Mouse (Mus musculus) lung, adult 10 weeks (tissue): ENCODE data around the gene Rft1. TPM values are rescaled to one million over a fixed set of nuclear protein-coding genes. Genes with fewer than 3 reads are reported as not detected.

Experiments
- polyA plus RNA-seq: library from polyadenylated mRNA; stranded (reverse); fragments of 350-450 nt; fragmentation: Illumina TruSeq; extraction: RNeasy Lipid Tissue Mini Kit (QIAGEN cat#74804); gene quantifications from one replicate; pipeline ENCODE4 v1.2.3, GENCODE M21; 2014; ENCODE audit warnings: low read depth, low replicate concordance; ENCODE audit not compliant: insufficient read depth

Gene Rft1
- 8.4 TPM for polyA plus RNA-seq

GRCm38 (mm10) chr14:30653943-30654659 is at the start of gene Rft1:
TSS of gene Rft1 (plus strand) at chr14:30654360.

GRCm38 (mm10) chr14:30625856-30626726 is 28.1 kb upstream of the Rft1 start, which contains the start of gene Prkcd:
TSS of gene Prkcd (minus strand) at chr14:30626210.

DNA sequence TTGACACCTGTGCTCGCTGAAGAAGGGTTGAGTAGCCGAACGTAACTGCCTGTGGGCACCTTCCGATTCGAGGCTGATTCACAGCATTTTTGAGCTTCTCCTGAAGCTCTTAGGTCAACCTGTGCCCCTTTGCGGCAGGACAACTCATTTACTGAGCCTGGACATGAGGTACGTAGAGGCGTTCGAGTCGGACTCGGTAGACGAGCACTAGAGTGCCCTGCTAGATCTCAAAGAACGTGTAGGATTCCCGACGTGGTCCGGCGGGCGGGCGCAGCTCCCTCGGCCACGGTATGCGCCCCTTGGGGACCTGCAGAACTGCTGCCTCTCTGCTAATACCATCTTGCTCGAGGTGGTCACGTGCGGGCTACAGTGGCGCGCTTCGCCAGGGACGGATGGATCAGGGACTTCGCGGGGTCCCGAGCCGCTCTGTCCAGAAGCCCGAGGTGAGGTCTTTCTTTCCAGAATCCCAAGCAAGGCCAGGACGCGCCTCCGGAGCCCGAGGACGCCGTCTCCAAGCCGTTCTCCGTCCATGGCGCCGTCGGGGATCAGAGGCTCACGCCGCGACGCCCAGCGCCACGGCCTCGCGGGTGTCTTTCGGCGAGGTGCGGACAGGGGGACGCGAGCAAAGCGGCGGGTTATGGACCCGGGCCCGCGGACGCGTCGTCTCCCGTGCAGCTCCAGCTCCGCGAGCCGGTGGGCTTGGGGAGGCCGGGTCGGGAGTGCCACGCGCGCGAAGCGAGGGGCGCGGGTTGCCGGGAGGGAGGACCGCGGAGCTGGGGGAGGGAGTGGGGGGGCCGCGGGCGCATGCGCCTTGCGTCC is 60.8 kb downstream of the Rft1 start, which contains the start of gene Sfmbt1:
Gene Sfmbt1 (plus strand): TSS at position 51 of the 819 bp plus-strand sequence.

Other genes with a start within 250 kb of the Rft1 start
- 6.4 TPM for gene Dcp1a, start 174.8 kb upstream of the Rft1 start, polyA plus RNA-seq
- gene Cacna1d, start 162.9 kb upstream of the Rft1 start, polyA plus RNA-seq: 7.0 TPM
- 158 TPM for gene Tkt, start 106.0 kb upstream of the Rft1 start, polyA plus RNA-seq
- gene Prkcd, start 28.1 kb upstream of the Rft1 start, polyA plus RNA-seq: 50.1 TPM
- 2.6 TPM for gene Sfmbt1, start 60.5 kb downstream of the Rft1 start, polyA plus RNA-seq
- gene Tmem110, start 171.2 kb downstream of the Rft1 start, polyA plus RNA-seq: 25.9 TPM
- 49.9 TPM for gene Mustn1, start 224.8 kb downstream of the Rft1 start, polyA plus RNA-seq
- 72.1 TPM for gene Itih4, start 232.1 kb downstream of the Rft1 start, polyA plus RNA-seq